Comparison of ENCODE assay signal across 10 mouse cellular contexts in genomic region chr16:36665782-36666181, GRCm38 (mm10). TPM values are rescaled to one million over a fixed set of nuclear protein-coding genes. Genes with fewer than 3 reads are reported as not detected.
DNase-seq lines count a peak whose midpoint lies in the region; ATAC-seq and TF ChIP-seq lines count a peak whose summit lies in the region.
"Had no signal": no experiment of that assay in that cellular context is flagged by ENCODE, and none has a peak within 500 bp of the region (broad histone marks: within the 10 kb centered on the region; RNA-seq: fewer than 3 reads in every experiment).

Cd86 (minus strand) TSS chr16:36666081.

- DNase-seq in thymus, adult 2 months, result no peak
- DNase-seq in thymus, postnatal 10 days (ENCODE audit: low spot score in 2 of 2), result no peak
- peak; percentile 7 for DNase-seq in brain, embryonic 14.5 days (ENCODE audit: low read depth)
- DNase-seq in spleen, postnatal 36 days (ENCODE audit: low spot score in 2 of 2), result peak; percentile 66 to 72
- no peak for DNase-seq in layer of hippocampus, adult 11-12 months (ENCODE audit: low spot score)
- DNase-seq: cerebellum, adult 18-20 months; kidney, postnatal 14 days had no signal

- no peaks in the 10 kb centered on the region for H3K27me3 ChIP-seq in thymus, adult 2 months (ENCODE audit: control insufficient read depth, insufficient read depth, low read length)
- no peaks in the 10 kb centered on the region for H3K27me3 ChIP-seq in intestine, embryonic 16.5 days (replicated peaks; ENCODE audit: control insufficient read depth, insufficient read depth, low read length)
- no peaks in the 10 kb centered on the region for H3K27me3 ChIP-seq in kidney, embryonic 14.5 days (ENCODE audit: control insufficient read depth, insufficient read depth, low read length)

- H3K9me3 ChIP-seq in intestine, embryonic 16.5 days (ENCODE audit: control insufficient read depth, low read length), result no peaks in the 10 kb centered on the region
- no peaks in the 10 kb centered on the region for H3K9me3 ChIP-seq in kidney, embryonic 14.5 days (ENCODE audit: control insufficient read depth, low read length)

- no peak within 1 kb of the TSS for H3K4me2 ChIP-seq in intestine, embryonic 16.5 days (ENCODE audit: low read depth, low read length)
- H3K4me2 ChIP-seq in kidney, embryonic 14.5 days (replicated peaks; ENCODE audit: low read depth, low read length), result no peak within 1 kb of the TSS

- WGBS in thymus, adult 2 months, result 7% methylated on average over 13 of the region's 13 CpGs
- 0% methylated on average over 13 of the region's 13 CpGs for WGBS in macrophage (ENCODE audit: missing documents)
- WGBS in intestine, embryonic 16.5 days, result 67% methylated on average over 13 of the region's 13 CpGs
- 52% methylated on average over 13 of the region's 13 CpGs for WGBS in kidney, embryonic 14.5 days

- TF ChIP-seq CTCF in thymus, adult 2 months (IDR thresholded peaks at IDR 0.05; ENCODE audit: borderline replicate concordance, control insufficient read depth, extremely low read depth, insufficient read depth, low read length, poor library complexity), result no peak
- no peak for TF ChIP-seq CTCF in brain, embryonic 14.5 days (IDR thresholded peaks at IDR 0.05; ENCODE audit: borderline replicate concordance, extremely low read depth, insufficient read depth, insufficient read length)

- TF ChIP-seq POLR2A in thymus, adult 2 months (IDR thresholded peaks at IDR 0.05; ENCODE audit: control insufficient read depth, extremely low read depth, insufficient read depth, low read length, poor library complexity), result no peak
- no peak for TF ChIP-seq POLR2A in brain, embryonic 14.5 days (IDR thresholded peaks at IDR 0.05; ENCODE audit: borderline replicate concordance, extremely low read depth, insufficient read depth, insufficient read length, poor library complexity, severe bottlenecking)

- H3K4me1 ChIP-seq in thymus, adult 2 months (replicated peaks; ENCODE audit: control insufficient read depth, insufficient read depth, low read length), result peaks cover 6% of the 10 kb centered on the region; the same call in 1 of the 2 replicates
- H3K4me1 ChIP-seq in intestine, embryonic 16.5 days (ENCODE audit: control insufficient read depth, insufficient read depth, low read length), result no peaks in the 10 kb centered on the region
- H3K4me1 ChIP-seq in kidney, embryonic 14.5 days (ENCODE audit: control insufficient read depth, insufficient read depth, low read length), result no peaks in the 10 kb centered on the region

- ATAC-seq in intestine, embryonic 16.5 days, result no peak
- no peak for ATAC-seq in kidney, embryonic 14.5 days (ENCODE audit: low FRiP score, low TSS enrichment)

- no peaks in the 10 kb centered on the region for H3K36me3 ChIP-seq in thymus, adult 2 months (ENCODE audit: control insufficient read depth, insufficient read depth, low read length)
- 0 out of 2 replicates have a peak, but pooled peaks cover 5% of the 10 kb centered on the region for H3K36me3 ChIP-seq in macrophage (ENCODE audit: inconsistent target)
- no peaks in the 10 kb centered on the region for H3K36me3 ChIP-seq in intestine, embryonic 16.5 days (ENCODE audit: control insufficient read depth, insufficient read depth, low read length)
- no peaks in the 10 kb centered on the region for H3K36me3 ChIP-seq in kidney, embryonic 14.5 days (ENCODE audit: control insufficient read depth, insufficient read depth, low read length)

- H3K27ac ChIP-seq in thymus, adult 2 months (ENCODE audit: control insufficient read depth, insufficient read depth, low read length), result peak within 1 kb of the TSS; percentile 47
- H3K27ac ChIP-seq in macrophage, result peak within 1 kb of the TSS; percentile 63
- no peak within 1 kb of the TSS for H3K27ac ChIP-seq in intestine, embryonic 16.5 days (ENCODE audit: low read length)
- no peak within 1 kb of the TSS for H3K27ac ChIP-seq in kidney, embryonic 14.5 days (ENCODE audit: low read depth, low read length)

- no peak within 1 kb of the TSS for H3K9ac ChIP-seq in intestine, embryonic 16.5 days (ENCODE audit: low read depth, low read length)
- no peak within 1 kb of the TSS for H3K9ac ChIP-seq in kidney, embryonic 14.5 days (ENCODE audit: low read depth, low read length)

- H3K4me3 ChIP-seq in thymus, adult 2 months (ENCODE audit: control insufficient read depth, insufficient read depth, low read length), result peak within 1 kb of the TSS; percentile 17
- H3K4me3 ChIP-seq in macrophage (ENCODE audit: inconsistent target), result peak within 1 kb of the TSS; percentile 40
- H3K4me3 ChIP-seq in intestine, embryonic 16.5 days (ENCODE audit: low read length), result no peak within 1 kb of the TSS
- no peak within 1 kb of the TSS for H3K4me3 ChIP-seq in kidney, embryonic 14.5 days (ENCODE audit: low read length)

- peaks cover 38% of the 10 kb centered on the region; the same call in 1 of the 2 replicates for H3K79me2 ChIP-seq in macrophage (ENCODE audit: inconsistent target)

RNA-seq across cellular contexts. Expression of gene Cd86, which starts in this region (rescaled TPM):
- 10.7 and 15.3 TPM in 2 replicates for polyA plus RNA-seq in thymus, adult 2 months (2012; rRNA removed)
- 0.83 and 1.1 TPM in 2 replicates for polyA plus RNA-seq in brain, embryonic 14.5 days (2012; rRNA removed)
- 100 to 1,000 TPM in 17 of 26 experiments, 10 to 100 TPM in 9; 54.4 to 432 (median 121) TPM for total RNA-seq in macrophage (2018; cell fraction: chromatin; rRNA removed)
- total RNA-seq in macrophage (2018; cell fraction: cytosol; rRNA removed), result 10 to 100 TPM; 37.4 to 92.5 (median 55.5) TPM
- 100 to 1,000 TPM in 22 of 26 experiments, 10 to 100 TPM in 4; 21.8 to 497 (median 168) TPM for total RNA-seq in macrophage (2018; cell fraction: nucleus; rRNA removed)
- polyA plus RNA-seq in macrophage (2018), result 12.8 to 75.9 TPM (median 43.6 TPM) in 3 replicates
- polyA plus RNA-seq in intestine, embryonic 16.5 days (2015; fragmentation: Nextera tagmentation; extraction: Ambion mirVana), result 1.9 and 2.3 TPM in 2 replicates
- polyA plus RNA-seq in kidney, embryonic 14.5 days (2014; fragmentation: Nextera tagmentation; extraction: Ambion mirVana), result 1.2 and 1.4 TPM in 2 replicates

Comparison
In these comparisons a context has a peak if more than half of its experiments do, and no peak if none do; other contexts are left out.
1. DNase-seq: peak in brain, embryonic 14.5 days (single experiment) and spleen, postnatal 36 days (2 of 2); none in thymus, adult 2 months (single experiment), thymus, postnatal 10 days (0 of 2) and layer of hippocampus, adult 11-12 months (single experiment).
2. H3K27ac ChIP-seq: peak in thymus, adult 2 months (single experiment) and macrophage (single experiment); none in intestine, embryonic 16.5 days (single experiment) and kidney, embryonic 14.5 days (single experiment).
3. H3K4me3 ChIP-seq: peak in thymus, adult 2 months (single experiment) and macrophage (single experiment); none in intestine, embryonic 16.5 days (single experiment) and kidney, embryonic 14.5 days (single experiment).